Mouse (Mus musculus): ENCODE results near the gene Bhlha15. TPM values are rescaled to one million over a fixed set of nuclear protein-coding genes. Genes with fewer than 3 reads are reported as not detected.

Bhlha15 gene
- polyA plus RNA-seq, 1 experiment from 2014 or later: 0.14 TPM

DNA sequence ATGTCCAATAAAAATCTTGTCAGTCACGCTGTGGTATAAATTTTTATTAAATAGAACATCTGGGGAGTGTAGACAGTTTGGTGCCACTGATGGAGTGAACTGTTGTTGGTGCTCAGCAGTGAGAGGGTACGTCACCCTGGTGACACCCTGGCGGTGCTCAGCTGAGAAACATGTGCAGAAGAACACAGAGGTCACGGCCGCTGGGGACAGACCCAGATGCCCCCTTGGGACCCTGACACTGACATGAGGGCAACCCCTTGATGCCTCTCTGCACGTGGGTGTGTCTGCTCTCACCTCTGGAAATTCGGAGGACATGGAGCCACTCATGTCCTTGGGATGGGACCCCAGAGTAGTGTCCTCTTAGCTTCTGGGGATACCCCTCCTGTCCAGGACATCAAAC, 4.3 kb downstream of the Bhlha15 start:
- Histone ChIP-seq H3K4me1 (peaks cover 10% of the 10 kb centered on the region), H3K4me3 (no peak overlapping the region), H3K4me2 (replicated peaks) (no peak overlapping the region), H3K27me3 (no peaks in the 10 kb centered on the region), H3K36me3 (peaks cover 5% of the 10 kb centered on the region; the same call in 1 of the 2 replicates), H3K27ac (replicated peaks) (no peak overlapping the region), H3K9ac (replicated peaks) (no peak overlapping the region), H3K9me3 (no peaks in the 10 kb centered on the region)
- ATAC-seq (replicated peaks): no peak
- WGBS: 89% methylated on average over 7 of the region's 7 CpGs

DNA sequence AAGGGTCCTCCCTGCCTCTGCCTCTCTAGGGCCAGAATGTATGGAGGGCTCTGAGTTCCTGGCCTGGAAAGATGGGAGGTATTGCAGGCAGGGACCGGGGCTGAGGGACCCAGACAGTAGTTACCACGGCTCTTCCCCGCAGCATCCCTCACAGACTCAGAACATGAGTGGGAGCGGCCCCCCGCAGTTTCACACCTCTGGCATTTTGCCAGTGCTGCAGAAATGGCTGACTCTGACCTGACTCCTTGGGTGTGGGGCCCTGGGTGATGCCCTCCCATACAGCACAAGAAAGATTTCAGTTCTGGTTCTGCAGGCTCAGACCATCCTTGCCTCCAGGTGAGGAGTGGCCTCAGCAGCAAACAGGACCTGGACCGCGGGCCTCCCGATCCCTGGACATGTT, 5.5 kb downstream of the Bhlha15 start:
- Histone ChIP-seq H3K4me3 (no peak overlapping the region), H3K4me2 (replicated peaks) (no peak overlapping the region), H3K9me3 (no peaks in the 10 kb centered on the region), H3K4me1 (no peaks in the 10 kb centered on the region), H3K9ac (replicated peaks) (no peak overlapping the region), H3K36me3 (peaks cover 9% of the 10 kb centered on the region; the same call in 1 of the 2 replicates), H3K27ac (replicated peaks) (no peak overlapping the region), H3K27me3 (no peaks in the 10 kb centered on the region)
- ATAC-seq (replicated peaks): no peak
- 81% methylated on average over 8 of the region's 8 CpGs for WGBS

DNA sequence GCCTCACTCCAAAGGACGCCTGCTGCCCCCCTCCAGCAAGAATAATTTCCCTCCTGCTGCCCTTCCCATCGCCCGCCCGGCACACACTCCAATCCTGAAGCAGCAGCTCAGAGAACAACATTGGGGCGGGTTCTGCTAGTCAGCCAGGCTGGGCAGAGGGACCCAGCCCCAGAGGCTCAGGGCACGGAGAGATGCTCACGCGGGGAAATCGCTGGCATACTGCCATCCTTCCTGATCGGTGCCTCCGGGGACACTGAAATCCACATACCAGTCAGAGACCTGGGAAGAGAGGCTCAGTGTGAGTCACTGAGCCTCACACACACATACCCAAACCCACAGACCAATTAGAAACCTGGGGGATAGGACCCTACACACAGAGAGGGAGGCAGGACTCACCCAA, 10.5 kb downstream of the Bhlha15 start:
- Histone ChIP-seq H3K4me2 (replicated peaks) (no peak overlapping the region), H3K4me1 (no peaks in the 10 kb centered on the region), H3K9me3 (no peaks in the 10 kb centered on the region), H3K9ac (replicated peaks) (no peak overlapping the region), H3K4me3 (no peak overlapping the region), H3K36me3 (peaks cover 49% of the 10 kb centered on the region), H3K27me3 (no peaks in the 10 kb centered on the region), H3K27ac (replicated peaks) (no peak overlapping the region)
- 79% methylated on average over 11 of the region's 11 CpGs for WGBS
- ATAC-seq (replicated peaks): no peak

DNA sequence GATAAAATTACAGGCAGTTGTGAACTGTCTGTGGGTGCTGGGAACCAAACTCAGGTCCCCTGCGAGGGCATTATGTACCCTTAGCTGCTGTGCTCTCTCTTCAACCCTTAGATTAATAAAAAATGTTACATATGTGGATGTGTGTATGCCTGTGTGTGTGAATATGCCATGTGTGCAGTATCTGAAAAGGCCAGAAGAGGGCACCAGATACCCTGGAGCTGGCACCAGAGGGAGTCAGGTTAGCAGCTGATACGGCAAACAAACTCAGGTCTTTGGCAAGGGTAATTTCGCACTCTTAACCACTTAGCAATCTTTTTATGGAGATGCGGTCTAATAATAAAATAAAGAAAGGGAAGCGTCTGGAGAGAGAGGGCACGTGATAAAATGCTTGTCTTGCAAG, 12.3 kb downstream of the Bhlha15 start:
- no peak overlapping the region for H3K9ac ChIP-seq (replicated peaks)
- H3K4me3 ChIP-seq: no peak overlapping the region
- H3K4me1 ChIP-seq: no peaks in the 10 kb centered on the region
- ATAC-seq (replicated peaks): no peak
- no peaks in the 10 kb centered on the region for H3K27me3 ChIP-seq
- no peak overlapping the region for H3K27ac ChIP-seq (replicated peaks)
- WGBS: 97% methylated on average over 6 of the region's 6 CpGs
- H3K9me3 ChIP-seq: no peaks in the 10 kb centered on the region
- H3K4me2 ChIP-seq (replicated peaks): no peak overlapping the region
- peaks cover 66% of the 10 kb centered on the region for H3K36me3 ChIP-seq

DNA sequence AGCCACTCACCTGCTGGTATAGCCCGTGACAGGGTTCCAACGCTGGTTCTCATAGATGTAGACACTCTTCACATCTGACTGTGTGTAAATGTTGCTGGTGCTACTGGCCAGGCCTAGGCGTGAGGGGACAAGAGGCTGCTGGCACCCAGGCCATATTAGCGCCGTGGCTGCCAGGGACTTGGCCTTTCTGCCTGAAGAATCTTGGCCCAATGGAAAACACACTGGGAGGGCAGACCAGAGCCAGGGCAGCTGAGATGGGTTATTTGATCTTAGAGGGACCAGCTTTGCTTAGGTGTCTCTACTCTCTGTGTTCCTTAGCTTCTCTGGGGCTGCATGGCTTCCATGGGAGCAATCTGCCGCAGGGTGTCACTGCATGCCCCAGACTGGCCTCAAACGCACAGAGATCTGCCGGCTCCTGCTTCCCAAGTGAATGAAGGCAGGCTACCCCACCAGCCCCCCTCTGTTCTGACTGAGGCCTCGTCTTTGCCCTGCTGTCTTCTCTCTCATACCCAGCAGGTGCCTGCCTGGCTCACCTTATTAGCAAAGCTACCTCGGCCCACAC, 13.4 kb downstream of the Bhlha15 start:
- no peak for ATAC-seq (replicated peaks)
- H3K27me3 ChIP-seq: no peaks in the 10 kb centered on the region
- no peak overlapping the region for H3K9ac ChIP-seq (replicated peaks)
- peaks cover 63% of the 10 kb centered on the region for H3K36me3 ChIP-seq
- H3K27ac ChIP-seq (replicated peaks): no peak overlapping the region
- no peaks in the 10 kb centered on the region for H3K4me1 ChIP-seq
- WGBS: 89% methylated on average over 10 of the region's 10 CpGs
- H3K4me2 ChIP-seq (replicated peaks): no peak overlapping the region
- no peaks in the 10 kb centered on the region for H3K9me3 ChIP-seq
- H3K4me3 ChIP-seq: no peak overlapping the region

DNA sequence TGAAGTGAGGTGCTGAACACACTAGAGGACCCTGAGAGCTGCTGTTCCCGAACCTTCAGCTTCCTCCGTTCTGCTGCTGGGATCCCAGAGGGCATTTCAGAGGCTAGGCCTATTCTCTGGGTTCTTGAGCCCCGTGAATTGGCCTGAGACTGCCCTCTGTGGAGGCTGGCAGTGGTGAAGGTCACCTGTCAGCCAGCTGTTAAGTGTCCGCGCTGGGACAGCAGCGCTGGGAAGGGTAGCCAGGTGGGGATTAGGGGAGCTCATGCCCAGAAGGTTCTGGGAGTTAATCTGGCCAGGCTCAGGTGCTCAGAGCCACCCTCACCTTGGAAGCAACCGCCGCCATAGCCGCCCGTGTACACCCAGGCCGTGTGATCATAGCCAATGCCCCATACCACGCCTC, 14.2 kb downstream of the Bhlha15 start:
- ATAC-seq (replicated peaks): no peak
- 91% methylated on average over 12 of the region's 12 CpGs for WGBS
- Histone ChIP-seq H3K4me2 (replicated peaks) (no peak overlapping the region), H3K27me3 (no peaks in the 10 kb centered on the region), H3K4me3 (no peak overlapping the region), H3K4me1 (no peaks in the 10 kb centered on the region), H3K27ac (replicated peaks) (no peak overlapping the region), H3K9me3 (no peaks in the 10 kb centered on the region), H3K9ac (replicated peaks) (no peak overlapping the region), H3K36me3 (peaks cover 65% of the 10 kb centered on the region)

DNA sequence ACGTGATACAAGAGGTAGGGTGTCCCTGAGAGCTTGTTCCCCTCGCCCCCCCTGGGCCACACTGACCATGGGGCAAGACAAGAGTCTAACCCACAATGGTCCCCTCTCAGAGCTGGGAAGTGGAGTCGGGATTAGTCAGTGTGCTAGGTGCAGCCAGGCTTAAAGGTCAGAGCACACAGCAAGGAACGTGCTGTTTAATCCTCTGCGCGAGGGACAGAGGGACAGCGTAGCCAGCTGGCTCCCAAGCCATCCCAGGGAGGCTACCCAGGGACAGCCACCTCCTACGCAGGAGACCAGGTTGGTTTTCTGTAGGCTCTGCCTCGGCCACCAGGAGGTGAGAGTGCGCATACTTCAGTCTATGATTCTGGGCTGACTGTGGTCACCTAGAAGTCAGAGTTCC, 14.8 kb downstream of the Bhlha15 start:
- Histone ChIP-seq H3K4me3 (no peak overlapping the region), H3K27me3 (no peaks in the 10 kb centered on the region), H3K4me1 (no peaks in the 10 kb centered on the region), H3K9me3 (no peaks in the 10 kb centered on the region), H3K4me2 (replicated peaks) (no peak overlapping the region), H3K9ac (replicated peaks) (no peak overlapping the region), H3K27ac (replicated peaks) (no peak overlapping the region), H3K36me3 (peaks cover 69% of the 10 kb centered on the region)
- no peak for ATAC-seq (replicated peaks)
- WGBS: 58% methylated on average over 10 of the region's 10 CpGs

DNA sequence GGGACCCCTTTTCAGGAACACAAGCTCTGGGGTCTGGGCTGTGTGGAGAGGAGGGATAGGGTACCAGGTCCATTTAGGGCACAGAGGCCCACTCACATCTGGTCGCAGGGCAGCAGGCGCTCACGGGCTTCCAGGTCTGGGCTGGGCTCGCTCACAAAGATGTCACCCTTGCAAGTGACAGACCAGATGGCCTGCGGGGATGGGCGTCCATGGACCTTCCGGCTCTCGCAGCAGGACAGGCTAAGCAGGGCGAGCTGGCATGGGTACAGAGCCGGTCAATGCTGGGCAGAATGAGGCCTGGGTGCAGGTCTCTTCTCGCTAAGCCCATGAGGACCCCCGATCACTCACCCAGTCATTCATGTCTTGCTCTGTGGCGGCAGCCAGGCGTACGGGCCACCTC, 16.0 kb downstream of the Bhlha15 start:
- no peak overlapping the region for H3K27ac ChIP-seq (replicated peaks)
- no peaks in the 10 kb centered on the region for H3K4me1 ChIP-seq
- ATAC-seq (replicated peaks): no peak
- no peaks in the 10 kb centered on the region for H3K27me3 ChIP-seq
- H3K9ac ChIP-seq (replicated peaks): no peak overlapping the region
- 94% methylated on average over 15 of the region's 15 CpGs for WGBS
- no peak overlapping the region for H3K4me2 ChIP-seq (replicated peaks)
- H3K4me3 ChIP-seq: no peak overlapping the region
- peaks cover 74% of the 10 kb centered on the region for H3K36me3 ChIP-seq
- H3K9me3 ChIP-seq: no peaks in the 10 kb centered on the region

DNA sequence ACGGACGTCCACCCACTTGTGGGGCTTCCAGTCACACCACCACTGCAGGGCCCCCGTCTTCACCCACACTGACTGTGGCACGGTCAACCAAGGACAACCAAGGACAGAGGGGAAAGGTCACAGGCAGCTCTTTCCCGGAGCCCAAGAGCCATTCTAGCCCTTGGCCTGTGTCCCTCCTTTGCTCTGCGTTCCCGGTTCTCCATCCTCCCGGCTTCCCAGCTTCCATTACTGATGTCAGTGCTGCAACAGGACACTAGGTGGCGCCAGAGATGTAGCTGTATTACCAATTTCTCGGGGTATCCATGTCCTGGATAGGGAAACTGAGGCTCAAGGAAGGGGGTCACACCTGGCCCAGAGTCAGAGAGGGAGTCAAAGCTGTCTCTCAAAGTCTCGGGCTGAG, 17.4 kb downstream of the Bhlha15 start:
- Histone ChIP-seq H3K27ac (replicated peaks) (no peak overlapping the region), H3K4me1 (no peaks in the 10 kb centered on the region), H3K9me3 (no peaks in the 10 kb centered on the region), H3K36me3 (peaks cover 74% of the 10 kb centered on the region), H3K4me2 (replicated peaks) (no peak overlapping the region), H3K4me3 (no peak overlapping the region), H3K9ac (replicated peaks) (no peak overlapping the region), H3K27me3 (no peaks in the 10 kb centered on the region)
- ATAC-seq (replicated peaks): peak; percentile 43
- WGBS: 48% methylated on average over 11 of the region's 11 CpGs

DNA sequence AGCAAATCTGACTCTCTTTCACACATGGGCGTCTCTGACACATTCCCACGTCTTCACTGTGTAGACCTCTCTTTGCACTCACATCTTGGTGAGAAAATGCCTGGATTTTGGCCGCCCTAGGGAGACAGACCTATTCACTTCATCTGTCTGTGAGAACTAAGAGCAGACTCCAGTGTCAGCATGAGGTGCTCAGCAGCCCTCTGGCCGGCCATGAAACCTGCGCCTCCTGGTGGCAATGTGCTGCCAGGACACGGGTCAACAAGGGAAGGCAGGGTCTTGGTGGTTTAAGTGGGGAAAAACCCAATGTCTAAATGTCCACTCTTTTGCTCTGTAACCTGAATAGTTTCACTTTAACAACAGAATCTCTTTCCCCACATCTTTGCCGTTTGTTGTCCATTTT, 24.4 kb downstream of the Bhlha15 start:
- no peaks in the 10 kb centered on the region for H3K4me1 ChIP-seq
- H3K27ac ChIP-seq (replicated peaks): no peak overlapping the region
- WGBS: 31% methylated on average over 7 of the region's 7 CpGs
- H3K4me2 ChIP-seq (replicated peaks): no peak overlapping the region
- H3K9ac ChIP-seq (replicated peaks): no peak overlapping the region
- H3K9me3 ChIP-seq: no peaks in the 10 kb centered on the region
- no peak overlapping the region for H3K4me3 ChIP-seq
- H3K27me3 ChIP-seq: no peaks in the 10 kb centered on the region
- H3K36me3 ChIP-seq: peaks cover 49% of the 10 kb centered on the region
- ATAC-seq (replicated peaks): no peak

DNA sequence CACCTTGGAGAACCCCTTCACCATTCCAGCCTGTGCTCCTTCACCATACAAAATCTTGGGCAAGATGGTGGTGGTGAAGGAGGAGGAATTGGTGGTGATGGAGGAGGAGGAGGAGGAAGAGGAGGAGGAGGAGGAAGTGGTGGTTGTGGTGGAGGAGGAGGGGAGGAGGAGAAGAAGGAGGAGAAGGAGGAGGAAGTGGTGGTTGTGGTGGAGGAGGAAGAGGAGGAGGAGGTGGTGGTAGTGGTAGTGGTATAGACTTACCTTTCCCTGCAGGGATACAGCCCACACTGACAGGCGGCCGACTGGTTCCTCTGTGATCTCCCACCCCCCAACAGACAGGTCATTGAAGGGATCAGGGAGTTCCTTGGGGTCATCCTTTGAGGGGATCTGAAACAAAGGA, 25.9 kb downstream of the Bhlha15 start:
- no peak overlapping the region for H3K4me2 ChIP-seq (replicated peaks)
- H3K9me3 ChIP-seq: no peaks in the 10 kb centered on the region
- no peak overlapping the region for H3K9ac ChIP-seq (replicated peaks)
- no peak overlapping the region for H3K27ac ChIP-seq (replicated peaks)
- 0 out of 2 replicates have a peak, but pooled peaks cover 2% of the 10 kb centered on the region for H3K4me1 ChIP-seq
- no peak for ATAC-seq (replicated peaks)
- H3K27me3 ChIP-seq: no peaks in the 10 kb centered on the region
- WGBS: 85% methylated on average over 2 of the region's 2 CpGs
- no peak overlapping the region for H3K4me3 ChIP-seq
- peaks cover 34% of the 10 kb centered on the region for H3K36me3 ChIP-seq

DNA sequence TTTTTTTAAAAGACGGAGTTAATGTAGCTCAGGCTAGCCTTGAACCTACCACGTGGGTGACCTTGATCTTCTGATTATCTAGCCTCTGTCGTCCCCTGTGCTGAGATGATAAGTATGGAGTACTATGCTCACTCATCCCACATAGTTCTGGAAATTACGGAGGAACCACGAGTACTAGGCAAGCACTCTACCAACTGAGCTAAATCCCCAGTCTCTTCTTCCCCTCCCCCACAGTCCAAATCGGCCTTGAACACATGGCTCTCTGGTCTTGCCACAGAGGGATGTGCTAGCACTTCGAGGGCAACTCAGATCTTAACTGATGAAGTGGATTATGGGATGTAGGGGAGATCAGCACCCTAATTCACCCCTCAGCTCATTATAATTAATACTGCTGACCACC, 28.0 kb downstream of the Bhlha15 start:
- no peak overlapping the region for H3K4me2 ChIP-seq (replicated peaks)
- H3K36me3 ChIP-seq: peaks cover 16% of the 10 kb centered on the region
- peaks cover 21% of the 10 kb centered on the region for H3K4me1 ChIP-seq
- H3K9ac ChIP-seq (replicated peaks): no peak overlapping the region
- no peaks in the 10 kb centered on the region for H3K9me3 ChIP-seq
- WGBS: 92% methylated on average over 7 of the region's 7 CpGs
- H3K27ac ChIP-seq (replicated peaks): no peak overlapping the region
- H3K27me3 ChIP-seq: no peaks in the 10 kb centered on the region
- ATAC-seq (replicated peaks): no peak
- H3K4me3 ChIP-seq: no peak overlapping the region

DNA sequence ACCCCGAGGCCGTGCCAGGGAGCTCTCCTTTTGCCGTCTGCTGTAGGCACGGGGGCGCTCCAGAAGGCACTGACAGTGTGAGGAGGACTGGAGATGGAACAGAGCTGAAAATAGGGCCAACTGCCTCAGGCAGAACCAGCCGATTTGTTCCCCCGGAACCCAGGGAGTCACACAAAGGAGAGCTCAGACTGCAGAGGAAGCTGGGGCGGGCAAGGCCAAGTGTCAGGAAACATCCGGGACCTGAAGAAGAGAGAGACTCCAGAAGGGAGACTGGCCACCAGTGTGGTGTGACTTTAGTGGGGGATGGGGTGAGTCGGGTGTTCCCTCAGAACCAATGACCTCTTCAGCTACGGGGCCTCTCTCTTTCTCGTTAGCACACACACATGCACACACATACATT, 29.2 kb downstream of the Bhlha15 start:
- no peak overlapping the region for H3K4me3 ChIP-seq
- no peak overlapping the region for H3K27ac ChIP-seq (replicated peaks)
- peaks cover 6% of the 10 kb centered on the region for H3K36me3 ChIP-seq
- H3K4me2 ChIP-seq (replicated peaks): no peak overlapping the region
- no peaks in the 10 kb centered on the region for H3K9me3 ChIP-seq
- no peak overlapping the region for H3K9ac ChIP-seq (replicated peaks)
- H3K27me3 ChIP-seq: no peaks in the 10 kb centered on the region
- H3K4me1 ChIP-seq: peaks cover 25% of the 10 kb centered on the region
- no peak for ATAC-seq (replicated peaks)
- WGBS: 78% methylated on average over 12 of the region's 12 CpGs

Measured in forebrain, embryonic 15.5 days (tissue).